Mouse (Mus musculus) gastrocnemius, postnatal 14 days (tissue): ENCODE results near the gene 4930415L06Rik. TPM values are rescaled to one million over a fixed set of nuclear protein-coding genes. Genes with fewer than 3 reads are reported as not detected.

Experiments used
- DNase-seq: peaks from one replicate; pipeline ENCODE4 v3.0.0; 2021; ENCODE audit warnings: mixed read lengths
- intact Hi-C: fragments of 180-260 bp; cut with DNase I; formaldehyde crosslinking; loops from one replicate; pipeline ENCODE4 v1.15.1; 2025; ENCODE audit warnings: low total_unique reads
- long read RNA-seq, 2 experiments: library from polyadenylated mRNA; stranded (forward); transcript quantifications; one replicate each; pipeline ENCODE4 v2.0.0; 2021
- total RNA-seq, 2 experiments: library from RNA; stranded (reverse); gene quantifications; 2 replicates each; pipeline ENCODE4 v1.2.3; 2021

The 4930415L06Rik gene
- not detected for total RNA-seq
- long read RNA-seq, experiment 1, result 0 reads
- long read RNA-seq, experiment 2, result 0 reads

DNA sequence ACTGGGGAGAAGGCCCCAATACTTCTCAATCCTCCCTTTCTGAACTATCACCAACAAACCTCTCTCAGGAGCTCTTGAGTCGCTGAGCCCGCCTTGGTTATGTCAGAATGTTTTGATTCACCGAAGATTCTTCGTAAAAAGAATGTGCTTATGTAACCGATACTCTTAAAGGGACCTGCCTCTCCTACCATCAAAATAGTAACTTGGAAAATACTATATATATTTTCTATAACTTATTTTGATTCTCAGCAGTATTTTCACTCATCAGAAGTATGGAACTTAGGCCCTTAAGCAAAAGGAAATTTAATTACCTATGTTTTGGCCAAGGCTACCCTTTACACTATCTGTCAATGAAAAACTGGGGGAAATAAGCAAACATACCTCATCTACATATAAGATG lies at the start of gene 4930415L06Rik:
Gene 4930415L06Rik (minus strand): TSS at position 101 of the 400 bp plus-strand sequence.
- no peak for DNase-seq

DNA sequence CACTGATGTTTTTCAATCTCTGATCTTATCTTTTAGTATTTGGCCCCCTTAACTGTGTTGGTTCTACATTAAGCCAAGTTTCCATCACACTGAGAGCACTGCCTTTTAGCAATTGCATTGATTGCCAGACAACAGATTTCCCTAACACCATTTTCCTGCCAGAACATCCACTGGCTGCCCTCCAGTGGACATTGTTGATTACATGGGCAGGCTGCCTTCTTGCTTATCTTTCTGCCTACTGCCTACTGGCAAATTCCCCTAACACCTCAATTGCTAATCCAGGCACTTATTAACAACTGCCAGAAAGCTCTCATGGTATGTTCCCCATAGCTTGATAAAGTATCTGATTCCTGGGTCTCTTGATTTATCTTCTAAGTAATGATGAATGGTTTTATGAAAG lies 46.0 kb upstream of the 4930415L06Rik start:
- no peak for DNase-seq
- intact Hi-C loops, result no loop called here

More for the DNA sequence above, at the start of gene 4930415L06Rik:
- intact Hi-C loops, result no loop called here

- intact Hi-C loops, result no loop called here
Observed at GRCm38 (mm10) chrX:89904871-89905270, 27.8 kb downstream of the 4930415L06Rik start.

More at GRCm38 (mm10) chrX:89904871-89905270, 27.8 kb downstream of the 4930415L06Rik start:
- no peak for DNase-seq

Other genes with a start within 250 kb of the 4930415L06Rik start
- not detected for gene 4932429P05Rik, start 180.6 kb downstream of the 4930415L06Rik start, total RNA-seq